In the genomic region with DNA sequence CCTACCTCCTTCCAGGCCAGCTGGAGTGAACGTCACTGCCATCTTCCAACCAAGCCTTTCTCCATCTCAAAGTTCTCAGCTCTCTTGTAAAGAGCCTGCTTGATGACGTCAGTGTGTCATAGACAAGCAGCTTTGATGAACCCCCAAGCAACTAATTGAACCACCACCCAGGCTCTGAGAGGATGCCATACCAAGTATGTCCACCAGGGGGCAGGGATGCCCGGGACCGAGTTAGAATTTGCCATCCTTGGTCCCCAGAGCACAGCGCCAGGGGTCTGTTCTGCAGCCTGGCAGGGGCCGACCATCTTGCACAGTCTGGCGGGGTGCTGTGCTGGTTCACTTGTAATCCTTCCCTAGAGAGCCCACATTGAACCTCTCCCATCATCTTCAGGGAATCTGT, we compare ENCODE assay signal across 8 mouse cellular contexts. TPM values are rescaled to one million over a fixed set of nuclear protein-coding genes. Genes with fewer than 3 reads are reported as not detected.
DNase-seq lines count a peak whose midpoint lies in the region; ATAC-seq and TF ChIP-seq lines count a peak whose summit lies in the region.

No protein-coding gene starts in this region.

- peak; percentile 55 for DNase-seq in ovary, postnatal 10 days (ENCODE audit: low spot score)
- no peak for DNase-seq in ovary, adult 18-20 months (ENCODE audit: low spot score)
- DNase-seq in embryonic facial prominence, embryonic 14.5 days (ENCODE audit: low spot score) = peak; percentile 38
- DNase-seq in heart, postnatal 4 days = peak; percentile 84
- peak in 1 of 3 experiments; percentile 39 for DNase-seq in liver, embryonic 14.5 days (ENCODE audit: low read depth in 3 of 3, low spot score in 3 of 3)
- peak; percentile 64 for DNase-seq in ovary, postnatal 36 days (ENCODE audit: low spot score)
- peak; percentile 56 to 69 for DNase-seq in thymus, postnatal 36 days

- H3K27me3 ChIP-seq in embryonic facial prominence, embryonic 14.5 days (replicated peaks; ENCODE audit: control insufficient read depth, insufficient read depth, low read length) = no peaks in the 10 kb centered on the region
- H3K27me3 ChIP-seq in liver, embryonic 14.5 days (ENCODE audit: control insufficient read depth, insufficient read depth, low read length) = no peaks in the 10 kb centered on the region

- TF ChIP-seq POLR2A in bone marrow, adult 2 months (IDR thresholded peaks at IDR 0.05; ENCODE audit: borderline replicate concordance, control insufficient read depth, low read depth, low read length) = no peak

- 9% methylated on average over 7 of the region's 7 CpGs for WGBS in bone marrow, adult 2 months
- WGBS in embryonic facial prominence, embryonic 14.5 days = 8% methylated on average over 6 of the region's 7 CpGs
- WGBS in liver, embryonic 14.5 days (ENCODE audit: insufficient replicate concordance) = 7% methylated on average over 7 of the region's 7 CpGs

- H3K36me3 ChIP-seq in embryonic facial prominence, embryonic 14.5 days (ENCODE audit: control insufficient read depth, insufficient read depth, low read length) = no peaks in the 10 kb centered on the region
- no peaks in the 10 kb centered on the region for H3K36me3 ChIP-seq in liver, embryonic 14.5 days (replicated peaks; ENCODE audit: control insufficient read depth, insufficient read depth, low read depth)

- no peak overlapping the region for H3K4me3 ChIP-seq in bone marrow, adult 2 months (replicated peaks; ENCODE audit: control insufficient read depth, low read depth, low read length)
- no peak overlapping the region for H3K4me3 ChIP-seq in embryonic facial prominence, embryonic 14.5 days (ENCODE audit: low read depth, low read length)
- no peak overlapping the region for H3K4me3 ChIP-seq in liver, embryonic 14.5 days (ENCODE audit: insufficient read depth in 1 of 2, low read depth in 2 of 2, low read length in 2 of 2)

- no peak for TF ChIP-seq EP300 in liver, embryonic 14.5 days (IDR thresholded peaks at IDR 0.05; ENCODE audit: low read depth)

- no peak overlapping the region for H3K27ac ChIP-seq in bone marrow, adult 2 months (ENCODE audit: control insufficient read depth, insufficient read depth, low read depth, low read length, poor library complexity)
- no peak overlapping the region for H3K27ac ChIP-seq in embryonic facial prominence, embryonic 14.5 days (replicated peaks; ENCODE audit: low read depth, low read length)
- H3K27ac ChIP-seq in liver, embryonic 14.5 days = no peak overlapping the region

- no peak overlapping the region for H3K4me2 ChIP-seq in embryonic facial prominence, embryonic 14.5 days (ENCODE audit: low read depth, low read length)
- no peak overlapping the region for H3K4me2 ChIP-seq in liver, embryonic 14.5 days (ENCODE audit: low read depth)

- no peaks in the 10 kb centered on the region for H3K4me1 ChIP-seq in bone marrow, adult 2 months (ENCODE audit: control insufficient read depth, insufficient read depth, low read length)
- H3K4me1 ChIP-seq in embryonic facial prominence, embryonic 14.5 days (ENCODE audit: control insufficient read depth, insufficient read depth, low read length) = peaks cover 11% of the 10 kb centered on the region; the same call in 1 of the 2 replicates
- H3K4me1 ChIP-seq in liver, embryonic 14.5 days (replicated peaks; ENCODE audit: control insufficient read depth in 2 of 2, insufficient read depth in 2 of 2, low read length in 1 of 2) = peaks cover under 1 to 7% of the 10 kb centered on the region in 2 experiments; a peak in 1 of 4 replicates

- TF ChIP-seq CTCF in bone marrow, adult 2 months (IDR thresholded peaks at IDR 0.05; ENCODE audit: control insufficient read depth, insufficient read depth, low read length) = peak; percentile 84
- peak; percentile 95 for TF ChIP-seq CTCF in liver, embryonic 14.5 days (IDR thresholded peaks at IDR 0.05; ENCODE audit: low read depth)

- H3K9ac ChIP-seq in embryonic facial prominence, embryonic 14.5 days (ENCODE audit: low read depth, low read length) = no peak overlapping the region
- H3K9ac ChIP-seq in liver, embryonic 14.5 days (replicated peaks) = no peak overlapping the region

- ATAC-seq in embryonic facial prominence, embryonic 14.5 days (ENCODE audit: low read depth) = no peak
- ATAC-seq in liver, embryonic 14.5 days (ENCODE audit: insufficient read depth) = no peak

- no peaks in the 10 kb centered on the region for H3K9me3 ChIP-seq in embryonic facial prominence, embryonic 14.5 days (ENCODE audit: control insufficient read depth, low read length)
- no peaks in the 10 kb centered on the region for H3K9me3 ChIP-seq in liver, embryonic 14.5 days (ENCODE audit: control insufficient read depth, low read length)

RNA-seq across cellular contexts. Expression of a gene that starts 31.1 kb away (rescaled TPM):
- polyA plus RNA-seq in bone marrow, adult 2 months (2011; ENCODE audit: insufficient read depth, insufficient read length, low replicate concordance, missing spikeins) = 0.29 TPM in 1 of 2 replicates, not detected in the other
- polyA plus RNA-seq in embryonic facial prominence, embryonic 14.5 days (2014; fragmentation: Nextera tagmentation; extraction: Ambion mirVana) = 2.9 and 3.0 TPM in 2 replicates
- total RNA-seq in heart, postnatal 4 days (2021) = 1 to 10 TPM; 4.0 to 4.5 TPM
- 1.9 and 2.2 TPM in 2 replicates for polyA plus RNA-seq in liver, embryonic 14.5 days (2012; rRNA removed)
- 1.8 and 2.3 TPM in 2 replicates for polyA plus RNA-seq in liver, embryonic 14.5 days (2014; fragmentation: Nextera tagmentation; extraction: Ambion mirVana)
